Mouse (Mus musculus): Measurements from ENCODE around the gene Junb.

Gene Junb

GRCm38 (mm10) chr8:84937620-84938485 lies 40.7 kb downstream of the Junb start:
- DNase-seq (ENCODE audit: low spot score in 2 of 2): no peak

GRCm38 (mm10) chr8:84936962-84937546 lies 41.5 kb downstream of the Junb start, which contains the start of gene Mast1:
TSS of gene Mast1 (minus strand) at chr8:84937359.
- DNase-seq (ENCODE audit: low spot score in 2 of 2): peak in 1 of 2 experiments; percentile 57

- peak in 1 of 2 experiments; percentile 19 for DNase-seq (ENCODE audit: low spot score in 2 of 2)
Measured at GRCm38 (mm10) chr8:84936041-84936961, 42.2 kb downstream of the Junb start.

GRCm38 (mm10) chr8:84935489-84935888 lies 43.0 kb downstream of the Junb start:
- DNase-seq (ENCODE audit: low spot score in 2 of 2): no peak

GRCm38 (mm10) chr8:84934860-84935259 lies 43.7 kb downstream of the Junb start:
- DNase-seq (ENCODE audit: low spot score in 2 of 2): peak in 1 of 2 experiments; percentile 50

GRCm38 (mm10) chr8:84933767-84934559 lies 44.6 kb downstream of the Junb start:
- no peak for DNase-seq (ENCODE audit: low spot score in 2 of 2)

- DNase-seq (ENCODE audit: low spot score in 2 of 2): no peak
Measured at GRCm38 (mm10) chr8:84930582-84930981, 47.9 kb downstream of the Junb start.

GRCm38 (mm10) chr8:84928456-84929306 lies 49.8 kb downstream of the Junb start:
- DNase-seq (ENCODE audit: low spot score in 2 of 2): peak in 1 of 2 experiments; percentile 66

GRCm38 (mm10) chr8:84927513-84927912 lies 51.0 kb downstream of the Junb start:
- no peak for DNase-seq (ENCODE audit: low spot score in 2 of 2)

- no peak for DNase-seq (ENCODE audit: low spot score in 2 of 2)
Measured at GRCm38 (mm10) chr8:84925557-84925956, 53.0 kb downstream of the Junb start.

Measured in left cerebral cortex, adult 9 months (tissue).